Mouse (Mus musculus): Measurements from ENCODE around the gene Adprhl1. TPM values are rescaled to one million over a fixed set of nuclear protein-coding genes. Genes with fewer than 3 reads are reported as not detected.
A peak's percentile ranks its signal among the peaks of the same experiment; 100 is the strongest.

The Adprhl1 gene
- polyA plus RNA-seq, 1 experiment from 2014 or later, result 0.64 TPM

DNA sequence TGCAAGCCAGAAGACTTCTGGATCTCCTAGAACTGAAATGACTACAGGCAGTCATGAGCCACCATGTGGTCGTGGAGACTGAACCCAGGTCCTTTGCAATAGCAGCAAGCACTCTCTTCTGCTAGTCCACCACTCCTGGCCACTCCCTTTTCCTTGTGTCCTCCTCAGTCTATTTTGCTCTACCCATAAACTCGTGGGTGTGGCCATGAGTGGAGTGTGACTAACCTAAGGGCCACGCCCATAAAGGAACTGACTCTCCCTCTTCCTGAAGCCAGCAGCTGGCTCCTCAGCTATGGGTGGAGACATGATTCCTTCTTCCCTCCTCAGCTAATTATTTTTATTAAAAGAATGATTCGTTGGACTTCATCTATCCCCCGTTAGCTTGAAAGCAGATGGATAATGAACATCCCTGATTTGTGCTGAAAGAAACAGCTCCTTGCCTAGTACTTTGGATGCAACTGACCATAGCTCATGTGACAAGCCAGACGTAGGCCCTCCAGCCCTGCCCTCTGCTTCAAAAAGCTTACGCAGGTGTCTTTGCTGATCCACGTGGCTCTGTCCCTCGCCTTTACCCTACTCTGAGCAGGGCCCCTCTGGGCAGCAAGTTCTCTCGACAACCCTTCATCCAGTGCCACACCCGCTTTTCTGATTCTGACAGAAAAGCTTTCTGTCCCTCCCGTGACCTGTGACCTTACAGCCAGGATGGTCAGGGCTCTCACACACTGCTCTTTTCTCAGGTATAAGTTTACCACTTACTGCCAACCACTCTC, 49.4 kb downstream of the Adprhl1 start:
- no peak for ATAC-seq (ENCODE audit: low read depth)
- Histone ChIP-seq H3K4me2 (ENCODE audit: low read depth, low read length) (no peak overlapping the region), H3K9me3 (ENCODE audit: control insufficient read depth, low read length) (no peaks in the 10 kb centered on the region), H3K27me3 (ENCODE audit: control insufficient read depth, insufficient read depth, low read length) (peaks cover 17% of the 10 kb centered on the region; the same call in 1 of the 2 replicates), H3K27ac (ENCODE audit: low read depth, low read length) (no peak overlapping the region), H3K4me1 (ENCODE audit: control insufficient read depth, insufficient read depth, low read length) (no peaks in the 10 kb centered on the region), H3K36me3 (ENCODE audit: control insufficient read depth, insufficient read depth, low read length) (no peaks in the 10 kb centered on the region), H3K9ac (replicated peaks; ENCODE audit: low read depth, low read length) (no peak overlapping the region), H3K4me3 (ENCODE audit: low read depth, low read length) (no peak overlapping the region)
- WGBS, result 75% methylated on average over 12 of the region's 12 CpGs

GRCm38 (mm10) chr8:13203472-13203871, 50.5 kb downstream of the Adprhl1 start:
- no peak for ATAC-seq (ENCODE audit: low read depth)
- H3K9ac ChIP-seq (replicated peaks; ENCODE audit: low read depth, low read length), result no peak overlapping the region
- H3K4me1 ChIP-seq (ENCODE audit: control insufficient read depth, insufficient read depth, low read length), result no peaks in the 10 kb centered on the region
- no peak overlapping the region for H3K4me3 ChIP-seq (ENCODE audit: low read depth, low read length)
- no peak overlapping the region for H3K27ac ChIP-seq (ENCODE audit: low read depth, low read length)
- WGBS, result 74% methylated on average over 1 of the region's 1 CpGs
- no peaks in the 10 kb centered on the region for H3K9me3 ChIP-seq (ENCODE audit: control insufficient read depth, low read length)
- H3K27me3 ChIP-seq (ENCODE audit: control insufficient read depth, insufficient read depth, low read length), result peaks cover 17% of the 10 kb centered on the region; the same call in 1 of the 2 replicates
- H3K4me2 ChIP-seq (ENCODE audit: low read depth, low read length), result no peak overlapping the region
- H3K36me3 ChIP-seq (ENCODE audit: control insufficient read depth, insufficient read depth, low read length), result no peaks in the 10 kb centered on the region

- 96% methylated on average over 3 of the region's 3 CpGs for WGBS
- Histone ChIP-seq H3K4me1 (ENCODE audit: control insufficient read depth, insufficient read depth, low read length) (no peaks in the 10 kb centered on the region), H3K4me3 (ENCODE audit: low read depth, low read length) (no peak overlapping the region), H3K9ac (replicated peaks; ENCODE audit: low read depth, low read length) (no peak overlapping the region), H3K27ac (ENCODE audit: low read depth, low read length) (no peak overlapping the region), H3K4me2 (ENCODE audit: low read depth, low read length) (no peak overlapping the region), H3K36me3 (ENCODE audit: control insufficient read depth, insufficient read depth, low read length) (no peaks in the 10 kb centered on the region), H3K27me3 (ENCODE audit: control insufficient read depth, insufficient read depth, low read length) (peaks cover 17% of the 10 kb centered on the region; the same call in 1 of the 2 replicates), H3K9me3 (ENCODE audit: control insufficient read depth, low read length) (no peaks in the 10 kb centered on the region)
- ATAC-seq (ENCODE audit: low read depth), result no peak
Observed at GRCm38 (mm10) chr8:13202806-13203205, 51.2 kb downstream of the Adprhl1 start.

GRCm38 (mm10) chr8:13202041-13202440, 51.9 kb downstream of the Adprhl1 start:
- no peaks in the 10 kb centered on the region for H3K4me1 ChIP-seq (ENCODE audit: control insufficient read depth, insufficient read depth, low read length)
- H3K9me3 ChIP-seq (ENCODE audit: control insufficient read depth, low read length), result no peaks in the 10 kb centered on the region
- no peaks in the 10 kb centered on the region for H3K36me3 ChIP-seq (ENCODE audit: control insufficient read depth, insufficient read depth, low read length)
- no peak for ATAC-seq (ENCODE audit: low read depth)
- peaks cover 17% of the 10 kb centered on the region; the same call in 1 of the 2 replicates for H3K27me3 ChIP-seq (ENCODE audit: control insufficient read depth, insufficient read depth, low read length)
- no peak overlapping the region for H3K4me3 ChIP-seq (ENCODE audit: low read depth, low read length)
- H3K27ac ChIP-seq (ENCODE audit: low read depth, low read length), result no peak overlapping the region
- H3K9ac ChIP-seq (replicated peaks; ENCODE audit: low read depth, low read length), result no peak overlapping the region
- WGBS, result 59% methylated on average over 3 of the region's 3 CpGs
- H3K4me2 ChIP-seq (ENCODE audit: low read depth, low read length), result no peak overlapping the region

DNA sequence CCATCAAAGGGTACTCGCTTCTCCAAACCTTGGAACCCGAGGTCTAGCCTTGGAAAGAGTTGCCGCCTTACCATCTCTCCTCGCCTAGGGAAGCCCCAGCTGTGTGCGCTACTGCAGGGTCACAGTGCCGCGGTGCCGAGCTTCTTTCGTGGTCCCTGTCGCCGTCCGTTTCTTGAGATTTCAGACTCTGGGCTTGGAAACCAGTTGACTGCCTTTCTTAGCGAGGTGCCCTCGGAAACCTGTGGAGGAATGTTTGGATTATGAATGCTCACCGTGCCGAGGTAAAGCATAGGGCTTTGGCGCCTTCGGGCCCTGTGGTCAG, 53.0 kb downstream of the Adprhl1 start:
- Histone ChIP-seq H3K27me3 (ENCODE audit: control insufficient read depth, insufficient read depth, low read length) (peaks cover 17% of the 10 kb centered on the region; the same call in 1 of the 2 replicates), H3K27ac (ENCODE audit: low read depth, low read length) (no peak overlapping the region), H3K4me1 (ENCODE audit: control insufficient read depth, insufficient read depth, low read length) (no peaks in the 10 kb centered on the region), H3K9me3 (ENCODE audit: control insufficient read depth, low read length) (no peaks in the 10 kb centered on the region), H3K9ac (replicated peaks; ENCODE audit: low read depth, low read length) (no peak overlapping the region), H3K4me2 (ENCODE audit: low read depth, low read length) (peak overlapping the region; percentile 86), H3K4me3 (ENCODE audit: low read depth, low read length) (peak overlapping the region; percentile 74), H3K36me3 (ENCODE audit: control insufficient read depth, insufficient read depth, low read length) (no peaks in the 10 kb centered on the region)
- 2% methylated on average over 18 of the region's 18 CpGs for WGBS
- no peak for ATAC-seq (ENCODE audit: low read depth)

- Histone ChIP-seq H3K4me2 (ENCODE audit: low read depth, low read length) (peak within 1 kb of the TSS; percentile 86), H3K27ac (ENCODE audit: low read depth, low read length) (no peak within 1 kb of the TSS), H3K36me3 (ENCODE audit: control insufficient read depth, insufficient read depth, low read length) (no peaks in the 10 kb centered on the region), H3K9ac (replicated peaks; ENCODE audit: low read depth, low read length) (peak within 1 kb of the TSS; percentile 56), H3K27me3 (ENCODE audit: control insufficient read depth, insufficient read depth, low read length) (peaks cover 17% of the 10 kb centered on the region; the same call in 1 of the 2 replicates), H3K9me3 (ENCODE audit: control insufficient read depth, low read length) (no peaks in the 10 kb centered on the region), H3K4me3 (ENCODE audit: low read depth, low read length) (peak within 1 kb of the TSS; percentile 74), H3K4me1 (ENCODE audit: control insufficient read depth, insufficient read depth, low read length) (no peaks in the 10 kb centered on the region)
- WGBS, result under 1% methylated on average over 49 of the region's 58 CpGs
- peak; percentile 74 for ATAC-seq (ENCODE audit: low read depth)
Observed at GRCm38 (mm10) chr8:13200301-13201012, 53.5 kb downstream of the Adprhl1 start, which contains the start of gene Grtp1. TSS of gene Grtp1 (minus strand) at chr8:13200620.

DNA sequence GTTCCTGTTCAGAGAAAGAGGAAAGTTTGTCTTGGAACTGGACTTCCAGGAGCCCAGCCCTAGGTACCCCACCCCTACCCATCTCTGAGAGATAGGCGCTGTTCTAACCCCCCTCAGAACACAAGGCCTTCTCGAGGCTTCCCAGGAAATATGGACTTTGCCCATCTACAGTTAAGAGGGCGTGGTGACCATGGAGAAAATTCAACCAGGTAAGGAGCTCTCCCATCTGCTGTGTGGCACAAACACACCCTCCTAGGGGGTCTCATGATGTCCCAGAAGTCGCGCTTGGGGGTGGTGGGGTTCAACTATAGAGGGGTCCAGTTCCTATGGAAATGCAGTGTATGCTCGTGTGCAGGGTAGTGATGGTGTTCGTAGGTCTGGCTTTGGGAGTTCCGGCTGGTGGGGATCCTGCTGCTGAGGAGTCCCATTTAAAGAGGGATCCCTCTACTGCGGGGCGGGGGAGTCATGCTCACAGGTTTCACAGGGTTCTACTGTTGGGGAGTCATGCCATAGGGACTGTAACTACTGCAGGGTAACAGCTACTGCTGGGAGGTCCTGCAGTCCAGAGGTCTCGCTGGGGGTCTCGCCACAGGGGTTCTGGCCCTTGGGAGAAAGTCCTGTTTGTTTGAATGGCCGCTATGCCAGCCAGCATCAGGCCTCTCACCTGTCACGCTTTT, 54.4 kb downstream of the Adprhl1 start:
- WGBS, result 24% methylated on average over 14 of the region's 14 CpGs
- H3K4me1 ChIP-seq (ENCODE audit: control insufficient read depth, insufficient read depth, low read length), result no peaks in the 10 kb centered on the region
- no peak overlapping the region for H3K27ac ChIP-seq (ENCODE audit: low read depth, low read length)
- no peaks in the 10 kb centered on the region for H3K36me3 ChIP-seq (ENCODE audit: control insufficient read depth, insufficient read depth, low read length)
- H3K4me3 ChIP-seq (ENCODE audit: low read depth, low read length), result peak overlapping the region; percentile 74
- peak overlapping the region; percentile 86 for H3K4me2 ChIP-seq (ENCODE audit: low read depth, low read length)
- ATAC-seq (ENCODE audit: low read depth), result no peak
- H3K9me3 ChIP-seq (ENCODE audit: control insufficient read depth, low read length), result no peaks in the 10 kb centered on the region
- peaks cover 17% of the 10 kb centered on the region; the same call in 1 of the 2 replicates for H3K27me3 ChIP-seq (ENCODE audit: control insufficient read depth, insufficient read depth, low read length)
- H3K9ac ChIP-seq (replicated peaks; ENCODE audit: low read depth, low read length), result peak overlapping the region; percentile 56

DNA sequence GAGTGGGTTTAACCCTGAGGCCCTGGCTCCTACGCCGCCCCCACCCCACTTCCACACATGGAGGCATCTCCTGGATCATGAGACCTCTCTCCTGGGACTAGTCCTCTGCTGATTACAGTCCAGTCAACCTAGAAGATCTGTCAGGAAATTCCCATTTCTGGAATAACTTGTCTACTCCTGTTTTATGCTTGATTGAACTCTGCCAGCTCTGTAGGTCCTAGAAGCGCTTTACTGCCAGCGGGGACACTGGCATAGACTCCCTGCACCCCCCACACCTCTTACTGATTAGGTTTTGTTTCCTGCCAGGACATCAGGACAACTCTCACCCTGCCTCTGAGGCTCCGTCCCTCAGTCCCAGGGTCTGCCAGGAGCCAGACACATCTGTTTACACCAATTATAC, 56.5 kb downstream of the Adprhl1 start:
- Histone ChIP-seq H3K9me3 (ENCODE audit: control insufficient read depth, low read length) (no peaks in the 10 kb centered on the region), H3K36me3 (ENCODE audit: control insufficient read depth, insufficient read depth, low read length) (no peaks in the 10 kb centered on the region), H3K27ac (ENCODE audit: low read depth, low read length) (no peak overlapping the region), H3K4me1 (ENCODE audit: control insufficient read depth, insufficient read depth, low read length) (no peaks in the 10 kb centered on the region), H3K4me3 (ENCODE audit: low read depth, low read length) (no peak overlapping the region), H3K4me2 (ENCODE audit: low read depth, low read length) (no peak overlapping the region), H3K27me3 (ENCODE audit: control insufficient read depth, insufficient read depth, low read length) (peaks cover 13% of the 10 kb centered on the region; the same call in 1 of the 2 replicates), H3K9ac (replicated peaks; ENCODE audit: low read depth, low read length) (no peak overlapping the region)
- no peak for ATAC-seq (ENCODE audit: low read depth)
- 89% methylated on average over 5 of the region's 5 CpGs for WGBS
